25 mouse cellular contexts compared by ENCODE assay signal in the genomic region with DNA sequence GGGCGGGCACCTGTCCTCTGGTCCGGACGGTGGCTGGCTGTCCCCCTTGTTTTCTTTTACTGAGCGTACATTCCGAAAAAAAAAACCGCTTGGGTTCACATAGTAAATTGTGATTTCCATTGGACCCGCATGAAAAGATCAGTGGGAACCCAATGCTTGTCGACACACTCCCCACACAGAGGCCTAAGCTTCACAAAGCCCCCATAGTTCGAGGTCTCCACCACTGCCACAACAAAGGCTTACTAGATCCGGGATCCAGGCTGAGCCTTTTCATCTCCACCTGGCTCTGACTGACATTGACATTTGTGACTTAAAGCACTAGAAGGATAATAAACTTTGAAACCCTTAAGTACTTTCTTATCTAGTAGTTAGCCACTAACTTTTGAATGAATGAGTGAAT.
DNase-seq lines count a peak whose midpoint lies in the region; ATAC-seq and TF ChIP-seq lines count a peak whose summit lies in the region.
"Had no signal": no experiment of that assay in that cellular context is flagged by ENCODE, and none has a peak within 500 bp of the region (broad histone marks: within the 10 kb centered on the region; RNA-seq: fewer than 3 reads in every experiment).

No protein-coding gene starts in this region.

- H3K4me1 ChIP-seq in E14TG2a.4 (replicated peaks; ENCODE audit: low read depth, low read length) (0 out of 2 replicates have a peak, but pooled peaks cover 2% of the 10 kb centered on the region), ES-Bruce4 (ENCODE audit: control insufficient read depth, insufficient read depth, low read length) (no peaks in the 10 kb centered on the region), ES-E14 (ENCODE audit: control insufficient read depth in 2 of 2, insufficient read depth in 2 of 2, low read length in 2 of 2, poor library complexity in 1 of 2) (no peaks in the 10 kb centered on the region)
- H3K4me1 ChIP-seq in cerebellum, adult 2 months (ENCODE audit: control insufficient read depth, insufficient read depth, low read length): no peaks in the 10 kb centered on the region
- H3K4me1 ChIP-seq in forebrain, embryonic 14.5 days (ENCODE audit: control insufficient read depth, insufficient read depth, low read length): no peaks in the 10 kb centered on the region
- H3K4me1 ChIP-seq in liver, embryonic 11.5 days (replicated peaks; ENCODE audit: control insufficient read depth, insufficient read depth, low read length): no peaks in the 10 kb centered on the region
- H3K4me1 ChIP-seq: embryonic facial prominence, embryonic 13.5 days; embryonic facial prominence, embryonic 15.5 days; forebrain, embryonic 10.5 days; forebrain, embryonic 12.5 days had no signal

- H3K9ac ChIP-seq in ES-Bruce4 (ENCODE audit: low read depth, poor library complexity, severe bottlenecking): peak overlapping the region; percentile 21; the same call in 1 of the 2 replicates
- H3K9ac ChIP-seq in ES-E14 (ENCODE audit: insufficient read depth, low read depth, low read length, poor library complexity, severe bottlenecking): no peak overlapping the region
- no peak overlapping the region for H3K9ac ChIP-seq in forebrain, embryonic 14.5 days (ENCODE audit: low read length)
- no peak overlapping the region for H3K9ac ChIP-seq in liver, embryonic 11.5 days (ENCODE audit: low read depth, low read length)
- H3K9ac ChIP-seq: embryonic facial prominence, embryonic 13.5 days; embryonic facial prominence, embryonic 15.5 days; forebrain, embryonic 12.5 days had no signal

- H3K27ac ChIP-seq in ES-Bruce4 (ENCODE audit: insufficient read depth, low read length) (no peak overlapping the region), ES-E14 (ENCODE audit: insufficient read depth, low read depth, low read length, poor library complexity, severe bottlenecking) (no peak overlapping the region; the same call in 1 of the 2 replicates)
- H3K27ac ChIP-seq in cerebellum, adult 2 months (ENCODE audit: insufficient read depth, low read length): no peak overlapping the region
- no peak overlapping the region for H3K27ac ChIP-seq in forebrain, embryonic 14.5 days (ENCODE audit: low read depth, low read length)
- H3K27ac ChIP-seq in liver, embryonic 11.5 days (ENCODE audit: low read depth, low read length): no peak overlapping the region
- H3K27ac ChIP-seq: embryonic facial prominence, embryonic 13.5 days; embryonic facial prominence, embryonic 15.5 days; forebrain, embryonic 10.5 days; forebrain, embryonic 12.5 days; gastrocnemius, adult 2 months had no signal

- H3K4me3 ChIP-seq in E14TG2a.4 (replicated peaks; ENCODE audit: low read length) (peak overlapping the region; percentile 51; the same call in 1 of the 2 replicates), ES-Bruce4 (ENCODE audit: low read depth, low read length) (peak overlapping the region; percentile 0; the same call in 1 of the 2 replicates), ES-E14 (ENCODE audit: insufficient read depth in 1 of 2, low read depth in 1 of 2, low read length in 2 of 2, poor library complexity in 1 of 2, severe bottlenecking in 1 of 2) (peak overlapping the region; percentile 48 to 56)
- no peak overlapping the region for H3K4me3 ChIP-seq in cerebellum, adult 2 months (replicated peaks; ENCODE audit: insufficient read depth, low read depth, low read length)
- H3K4me3 ChIP-seq in forebrain, embryonic 14.5 days (ENCODE audit: low read depth, low read length): no peak overlapping the region
- no peak overlapping the region for H3K4me3 ChIP-seq in liver, embryonic 11.5 days (ENCODE audit: low read depth, low read length)
- H3K4me3 ChIP-seq: embryonic facial prominence, embryonic 13.5 days; embryonic facial prominence, embryonic 15.5 days; erythroblast, embryonic 14.5 days; forebrain, embryonic 10.5 days; forebrain, embryonic 12.5 days; gastrocnemius, adult 2 months had no signal

- 84% methylated on average over 10 of the region's 10 CpGs for WGBS in cerebellum, adult 2 months
- 73% methylated on average over 10 of the region's 10 CpGs for WGBS in forebrain, embryonic 14.5 days
- 84% methylated on average over 10 of the region's 10 CpGs for WGBS in liver, embryonic 11.5 days

- H3K4me2 ChIP-seq in forebrain, embryonic 14.5 days (ENCODE audit: low read length): no peak overlapping the region
- no peak overlapping the region for H3K4me2 ChIP-seq in liver, embryonic 11.5 days
- H3K4me2 ChIP-seq: embryonic facial prominence, embryonic 13.5 days; embryonic facial prominence, embryonic 15.5 days; forebrain, embryonic 12.5 days had no signal

- H3K9me3 ChIP-seq in E14TG2a.4 (ENCODE audit: low read length) (no peaks in the 10 kb centered on the region), ES-Bruce4 (replicated peaks; ENCODE audit: control insufficient read depth, insufficient read depth, low read length, poor library complexity, severe bottlenecking) (no peaks in the 10 kb centered on the region), ES-E14 (ENCODE audit: control insufficient read depth, insufficient read depth, low read depth, low read length) (no peaks in the 10 kb centered on the region)
- H3K9me3 ChIP-seq in forebrain, embryonic 14.5 days (replicated peaks; ENCODE audit: control insufficient read depth, low read length): no peaks in the 10 kb centered on the region
- H3K9me3 ChIP-seq in liver, embryonic 11.5 days (ENCODE audit: control insufficient read depth, low read length): no peaks in the 10 kb centered on the region
- H3K9me3 ChIP-seq: embryonic facial prominence, embryonic 13.5 days; embryonic facial prominence, embryonic 15.5 days; forebrain, embryonic 10.5 days; forebrain, embryonic 12.5 days had no signal

- in situ Hi-C loops in ES-E14 (cut with MboI; ENCODE audit: low sequenced_read_pairs in 2 of 2, unreplicated experiment in 2 of 2): no loop called here

- no peaks in the 10 kb centered on the region for H3K27me3 ChIP-seq in E14TG2a.4 (ENCODE audit: insufficient read depth, low read length)
- no peaks in the 10 kb centered on the region for H3K27me3 ChIP-seq in ES-Bruce4 (ENCODE audit: control insufficient read depth, insufficient read depth, low read length, poor library complexity, severe bottlenecking)
- H3K27me3 ChIP-seq in cerebellum, adult 2 months (ENCODE audit: control insufficient read depth, insufficient read depth, low read length): no peaks in the 10 kb centered on the region
- no peaks in the 10 kb centered on the region for H3K27me3 ChIP-seq in forebrain, embryonic 14.5 days (replicated peaks; ENCODE audit: control insufficient read depth, insufficient read depth, low read length)
- H3K27me3 ChIP-seq in liver, embryonic 11.5 days (replicated peaks; ENCODE audit: control insufficient read depth, insufficient read depth, low read length): no peaks in the 10 kb centered on the region
- H3K27me3 ChIP-seq: embryonic facial prominence, embryonic 13.5 days; embryonic facial prominence, embryonic 15.5 days; forebrain, embryonic 12.5 days; Patski had no signal

- TF ChIP-seq POLR2A in ES-Bruce4 (IDR thresholded peaks at IDR 0.05; ENCODE audit: insufficient read depth, low read length): no peak
- TF ChIP-seq POLR2A in cerebellum, adult 2 months (IDR thresholded peaks at IDR 0.05; ENCODE audit: borderline replicate concordance, insufficient read depth, low read length): no peak

- peak; percentile 19 for DNase-seq in ES-E14 (ENCODE audit: low read depth, low spot score)
- peak; percentile 9 for DNase-seq in WW6 (ENCODE audit: low read depth, low spot score)
- no peak for DNase-seq in cerebellum, adult 2 months
- no peak for DNase-seq in forebrain, embryonic 14.5 days (ENCODE audit: low spot score)
- DNase-seq in liver, embryonic 11.5 days (ENCODE audit: low spot score): no peak
- DNase-seq: adrenal gland, adult 2 months; adrenal gland, postnatal 10 days; adrenal gland, postnatal 25 days; cerebellum, adult 11-12 months; cerebellum, adult 8-10 months; cerebellum, adult 9-11 months; cerebellum, postnatal 14 days; cerebellum, postnatal 36 days; embryo, embryonic 11 days; gastrocnemius, adult 2 months had no signal

- ATAC-seq in forebrain, embryonic 14.5 days: no peak
- no peak for ATAC-seq in cerebellum, adult (ENCODE audit: insufficient number of reproducible peaks, low FRiP score, low TSS enrichment)
- no peak for ATAC-seq in liver, embryonic 11.5 days (replicated peaks; ENCODE audit: low FRiP score)
- ATAC-seq: forebrain, embryonic 16.5 days; Patski had no signal

- no peak for TF ChIP-seq EP300 in ES-Bruce4 (IDR thresholded peaks at IDR 0.05; ENCODE audit: insufficient read depth, low read depth, low read length)

- no peaks in the 10 kb centered on the region for H3K36me3 ChIP-seq in E14TG2a.4 (ENCODE audit: insufficient read depth, low read length)
- H3K36me3 ChIP-seq in ES-Bruce4 (ENCODE audit: control insufficient read depth, insufficient read depth, low read length, poor library complexity, severe bottlenecking): no peaks in the 10 kb centered on the region
- H3K36me3 ChIP-seq in ES-E14 (ENCODE audit: control insufficient read depth, insufficient read depth, low read length, poor library complexity, severe bottlenecking): no peaks in the 10 kb centered on the region
- H3K36me3 ChIP-seq in forebrain, embryonic 14.5 days (ENCODE audit: control insufficient read depth, insufficient read depth, low read length): no peaks in the 10 kb centered on the region
- H3K36me3 ChIP-seq in liver, embryonic 11.5 days (ENCODE audit: control insufficient read depth, insufficient read depth, low read length): no peaks in the 10 kb centered on the region
- H3K36me3 ChIP-seq: embryonic facial prominence, embryonic 13.5 days; embryonic facial prominence, embryonic 15.5 days; forebrain, embryonic 10.5 days; forebrain, embryonic 12.5 days had no signal

- TF ChIP-seq CTCF in E14TG2a.4 (conservative IDR thresholded peaks at IDR 0.05; ENCODE audit: low read length): no peak
- no peak for TF ChIP-seq CTCF in ES-Bruce4 (IDR thresholded peaks at IDR 0.05; ENCODE audit: low read depth, low read length)
- TF ChIP-seq CTCF in cerebellum, adult 2 months (IDR thresholded peaks at IDR 0.05; ENCODE audit: borderline replicate concordance, insufficient read depth, low read depth, low read length): no peak

TF ChIP-seq in ES-E14, 5 proteins besides CTCF, POLR2A, EP300 and RAD21:
- no peak for TF ChIP-seq ZNF384 (IDR thresholded peaks at IDR 0.05; ENCODE audit: low read depth, low read length)
- no peak for TF ChIP-seq ZC3H11A (IDR thresholded peaks at IDR 0.05; ENCODE audit: borderline replicate concordance, low read depth, low read length)
- TF ChIP-seq HCFC1 (IDR thresholded peaks at IDR 0.05; ENCODE audit: borderline replicate concordance, insufficient read depth, low read length): no peak
- TF ChIP-seq CHD2 (IDR thresholded peaks at IDR 0.05; ENCODE audit: low read depth, low read length): no peak
- no peak for TF ChIP-seq MAFK (IDR thresholded peaks at IDR 0.05; ENCODE audit: insufficient read depth, low read depth, low read length)

Comparison
In these comparisons a context has a peak if more than half of its experiments do, and no peak if none do; other contexts are left out.
1. H3K4me3 ChIP-seq: peak in E14TG2a.4 (single experiment), ES-Bruce4 (single experiment) and ES-E14 (2 of 2); none in cerebellum, adult 2 months (single experiment), forebrain, embryonic 14.5 days (single experiment) and liver, embryonic 11.5 days (single experiment).
2. DNase-seq: peak in ES-E14 (single experiment) and WW6 (single experiment); none in cerebellum, adult 2 months (0 of 2), forebrain, embryonic 14.5 days (single experiment) and liver, embryonic 11.5 days (single experiment).